Mouse (Mus musculus) monocyte, adult 5-6 weeks (primary cell): ENCODE data around the gene Smcp. TPM values are rescaled to one million over a fixed set of nuclear protein-coding genes. Genes with fewer than 3 reads are reported as not detected.

Experiments used
- ATAC-seq: fragments of 153-309, 156-312 bp; replicated peaks from 2 replicates; pipeline ENCODE4 v1.8.0; 2017; ENCODE audit warnings: mild to moderate bottlenecking; ENCODE audit not compliant: low TSS enrichment, insufficient number of reproducible peaks, severe bottlenecking, poor library complexity, low FRiP score
- total RNA-seq: library from RNA; stranded (forward); fragments of 200-1000, 200-491, 200-594 nt; gene quantifications from 3 replicates; pipeline ENCODE4 v1.2.3, GENCODE M21; 2017

Smcp gene
- total RNA-seq: not detected in 3 replicates

DNA sequence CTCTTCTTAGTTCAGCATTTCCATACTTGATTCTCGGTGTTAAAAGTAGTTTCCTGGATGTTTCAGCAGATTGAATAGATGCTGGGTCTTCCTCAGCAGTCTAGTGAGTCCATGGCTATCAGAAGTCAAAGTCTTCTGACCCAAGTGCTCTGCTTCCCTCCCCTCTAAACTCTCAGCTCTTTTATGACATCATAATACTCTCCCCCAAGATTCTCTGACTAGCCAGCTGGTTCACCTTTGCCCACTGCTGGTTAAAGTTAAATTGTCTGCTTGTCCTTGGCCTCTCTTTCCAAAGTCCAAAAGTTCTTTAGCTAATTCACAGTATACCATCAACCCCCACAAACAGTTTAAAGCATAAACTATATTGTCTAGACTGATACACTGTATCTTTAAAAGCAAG lies at the start of gene Smcp:
Gene Smcp, minus strand, starts transcription at position 140 of the 400 bp plus-strand sequence.
- no peak for ATAC-seq

DNA sequence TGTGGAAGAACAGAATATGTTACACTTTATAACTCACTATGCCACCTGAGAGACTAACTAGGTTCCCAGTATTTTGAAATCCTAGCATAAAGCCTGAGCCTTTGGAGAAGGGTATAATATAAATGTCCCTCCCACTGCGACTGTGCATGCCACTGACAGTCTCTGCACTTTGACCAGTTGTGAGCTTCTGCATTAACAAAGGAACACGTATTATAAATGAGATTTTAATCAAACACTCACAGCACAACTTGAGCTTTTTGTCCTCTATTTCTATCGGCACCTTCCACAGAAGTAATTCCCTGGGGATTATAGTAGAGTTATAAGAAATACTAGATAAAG lies 49.8 kb upstream of the Smcp start:
- no peak for ATAC-seq

- no peak for ATAC-seq
These were observed 49.2 kb upstream of the Smcp start for GRCm38 (mm10) chr3:92637745-92638652.

GRCm38 (mm10) chr3:92621560-92621959 lies 32.8 kb upstream of the Smcp start, which contains the start of gene Lce6a:
TSS of gene Lce6a (minus strand) at chr3:92621660.
- no peak for ATAC-seq

GRCm38 (mm10) chr3:92609804-92610203 lies 21.0 kb upstream of the Smcp start:
- ATAC-seq: no peak

DNA sequence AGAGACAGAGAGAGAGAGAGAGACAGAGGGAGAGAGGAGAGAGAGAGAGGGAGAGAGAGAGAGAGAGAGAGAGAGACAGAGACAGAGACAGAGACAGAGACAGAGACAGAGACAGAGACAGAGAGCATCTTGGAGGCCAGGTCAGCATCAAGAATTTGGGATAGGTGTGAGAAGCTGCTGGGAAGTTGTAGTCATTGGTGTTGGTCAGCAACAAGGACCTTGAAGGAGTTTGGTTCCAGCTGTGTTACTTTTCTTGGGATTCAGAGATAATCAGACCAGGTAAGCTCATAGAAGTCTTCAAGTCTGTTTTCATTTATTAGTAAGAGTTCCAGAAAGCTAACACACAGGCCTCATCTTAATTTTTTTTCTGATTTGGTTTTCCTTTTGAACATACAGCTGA lies 18.6 kb upstream of the Smcp start, which contains the start of gene 2210017I01Rik:
Gene 2210017I01Rik, minus strand, starts transcription at position 101 of the 400 bp plus-strand sequence.
- ATAC-seq: no peak

DNA sequence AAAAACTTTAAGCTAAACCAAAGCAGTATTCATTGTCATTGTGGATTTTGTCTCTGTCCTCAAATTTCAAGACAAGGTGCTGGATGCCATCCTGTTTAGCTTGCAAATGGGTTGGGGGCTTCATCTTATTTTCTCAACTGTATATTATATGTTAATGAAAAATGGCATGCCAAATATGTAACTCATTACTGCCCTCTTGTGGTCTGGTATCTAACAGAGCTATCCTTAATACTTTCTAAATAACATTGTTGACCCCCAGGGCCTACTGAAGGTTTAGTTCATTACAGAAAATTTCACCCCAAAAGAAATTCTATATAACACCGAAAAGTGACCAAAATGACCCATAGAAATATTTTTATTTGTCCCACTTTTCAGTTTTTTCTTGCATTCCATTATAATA lies 13.4 kb upstream of the Smcp start:
- no peak for ATAC-seq

DNA sequence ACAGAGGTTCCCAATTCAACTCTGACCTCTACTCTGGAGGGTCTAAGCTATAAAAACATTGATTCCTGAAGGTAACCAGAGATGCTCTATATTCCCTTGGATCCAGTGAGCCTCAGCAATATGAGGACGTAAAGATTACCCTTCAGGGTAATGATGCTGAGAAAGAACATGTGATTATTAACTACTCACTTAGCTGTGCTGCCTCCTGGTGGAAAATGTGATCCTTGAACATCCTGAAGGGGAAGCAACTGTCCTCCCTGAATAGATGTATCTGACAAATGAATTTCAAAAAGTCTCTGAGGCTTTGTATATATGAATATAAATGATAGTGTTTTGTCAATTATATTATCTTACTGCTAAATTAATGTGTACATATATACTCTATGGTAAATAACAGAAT lies 11.7 kb upstream of the Smcp start:
- no peak for ATAC-seq

DNA sequence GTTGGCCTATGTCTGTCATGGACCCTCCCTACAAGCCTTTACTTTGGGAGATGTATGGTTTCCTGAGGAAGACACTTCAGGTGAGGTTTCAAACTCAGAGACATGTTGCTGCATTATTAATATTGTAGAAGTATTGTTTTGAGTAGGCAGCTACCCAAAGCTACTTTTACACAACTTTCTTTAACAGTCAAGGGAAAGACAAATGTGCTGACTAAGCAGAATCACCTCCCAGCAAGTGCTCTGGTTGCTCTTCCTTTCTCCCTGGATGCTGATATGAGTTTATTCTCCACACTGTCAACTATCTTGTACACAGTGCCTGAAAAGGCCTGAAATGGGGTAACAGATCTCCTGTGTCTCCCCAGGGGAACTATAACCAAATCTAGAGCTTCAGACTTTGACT lies 11.2 kb upstream of the Smcp start:
- ATAC-seq: no peak

GRCm38 (mm10) chr3:92598429-92598828 lies 9.6 kb upstream of the Smcp start:
- ATAC-seq: no peak

DNA sequence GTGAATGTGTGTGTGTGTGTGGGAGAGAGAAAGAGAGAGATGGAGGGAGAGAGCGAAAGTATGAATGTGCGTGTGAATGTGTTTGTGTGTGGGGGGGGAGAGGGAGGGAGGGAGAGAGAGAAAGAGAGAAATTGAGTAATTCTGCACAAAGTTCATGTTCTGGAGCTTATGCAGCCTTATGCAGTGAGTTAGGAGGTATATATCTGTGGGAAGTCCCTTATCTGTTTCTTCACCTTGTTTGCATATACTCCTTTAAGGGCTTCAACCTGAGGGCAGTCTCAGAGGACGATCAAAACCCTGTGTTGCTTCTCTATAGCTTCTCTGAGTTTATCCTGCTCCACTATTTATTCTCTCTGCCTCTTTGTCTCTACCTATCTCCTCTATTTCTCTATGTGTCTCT lies 1.6 kb downstream of the Smcp start:
- ATAC-seq: no peak

DNA sequence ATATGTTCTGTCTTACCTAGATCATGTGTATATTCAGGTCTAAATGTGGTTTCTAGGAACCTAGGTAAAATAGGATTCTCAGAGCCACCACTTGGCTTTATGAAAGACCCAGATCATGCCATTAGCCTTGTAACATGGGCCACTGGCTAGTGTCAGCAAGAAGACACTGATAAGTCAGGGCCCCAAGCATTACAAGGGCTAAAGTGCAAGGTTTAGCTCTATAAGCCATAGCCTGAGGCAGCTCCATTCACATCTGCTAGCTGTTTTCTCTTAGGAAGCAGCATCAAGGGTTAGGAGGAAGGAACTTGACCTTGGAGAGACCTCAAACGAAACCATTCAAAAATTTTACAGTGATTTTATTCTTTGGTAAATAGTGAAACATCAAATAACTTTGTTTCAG lies 3.7 kb downstream of the Smcp start:
- no peak for ATAC-seq

DNA sequence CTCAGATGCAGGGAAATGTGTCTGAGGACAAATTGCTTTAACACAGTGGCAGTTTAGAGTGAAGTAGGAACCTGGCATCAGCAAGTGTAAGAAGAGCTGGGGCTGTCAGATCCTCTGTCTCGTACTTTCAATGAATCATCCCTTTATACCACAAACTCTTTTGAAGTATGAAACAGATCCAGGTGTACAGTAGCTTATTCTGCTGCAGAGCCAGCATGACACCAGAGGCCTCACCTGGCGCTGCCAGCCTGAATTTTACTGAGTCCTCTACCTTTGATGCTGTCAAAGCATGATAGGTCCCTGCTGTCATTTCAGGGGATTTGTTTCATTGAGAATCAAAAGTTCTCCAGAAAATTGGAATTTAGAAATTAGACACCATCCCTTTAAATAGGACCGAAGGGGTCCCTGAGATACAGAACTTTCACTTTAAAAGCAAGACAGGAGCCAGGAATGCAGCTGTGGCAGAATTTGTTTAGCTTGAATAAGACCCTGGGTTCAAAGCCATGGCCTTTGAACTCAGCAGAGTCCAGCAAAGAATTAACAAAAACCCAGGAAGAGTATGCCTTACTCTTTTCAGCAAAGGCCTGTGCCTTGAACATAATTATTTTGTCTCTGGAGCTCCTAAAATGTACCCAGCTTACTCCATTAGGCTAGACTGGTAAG lies 5.5 kb downstream of the Smcp start:
- ATAC-seq: no peak

DNA sequence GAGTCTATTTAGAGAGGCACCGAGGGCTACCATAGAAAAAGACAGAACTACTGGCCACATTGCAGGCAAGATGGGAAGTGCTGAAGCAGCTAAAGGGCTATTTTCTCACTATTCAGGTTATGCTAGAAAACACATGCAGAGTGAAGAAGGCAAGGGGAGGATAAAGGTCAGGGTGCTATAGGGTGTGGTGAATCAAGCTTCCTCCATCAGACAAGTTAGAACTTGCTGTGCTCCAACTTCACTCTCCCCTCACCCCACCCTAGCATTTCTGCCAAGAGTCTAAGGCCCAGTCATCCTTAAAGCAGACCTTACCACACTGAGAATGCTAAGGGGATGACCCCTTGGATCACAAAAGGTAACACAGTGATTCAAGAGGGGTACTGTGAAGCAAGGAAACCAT lies 9.3 kb downstream of the Smcp start:
- no peak for ATAC-seq

DNA sequence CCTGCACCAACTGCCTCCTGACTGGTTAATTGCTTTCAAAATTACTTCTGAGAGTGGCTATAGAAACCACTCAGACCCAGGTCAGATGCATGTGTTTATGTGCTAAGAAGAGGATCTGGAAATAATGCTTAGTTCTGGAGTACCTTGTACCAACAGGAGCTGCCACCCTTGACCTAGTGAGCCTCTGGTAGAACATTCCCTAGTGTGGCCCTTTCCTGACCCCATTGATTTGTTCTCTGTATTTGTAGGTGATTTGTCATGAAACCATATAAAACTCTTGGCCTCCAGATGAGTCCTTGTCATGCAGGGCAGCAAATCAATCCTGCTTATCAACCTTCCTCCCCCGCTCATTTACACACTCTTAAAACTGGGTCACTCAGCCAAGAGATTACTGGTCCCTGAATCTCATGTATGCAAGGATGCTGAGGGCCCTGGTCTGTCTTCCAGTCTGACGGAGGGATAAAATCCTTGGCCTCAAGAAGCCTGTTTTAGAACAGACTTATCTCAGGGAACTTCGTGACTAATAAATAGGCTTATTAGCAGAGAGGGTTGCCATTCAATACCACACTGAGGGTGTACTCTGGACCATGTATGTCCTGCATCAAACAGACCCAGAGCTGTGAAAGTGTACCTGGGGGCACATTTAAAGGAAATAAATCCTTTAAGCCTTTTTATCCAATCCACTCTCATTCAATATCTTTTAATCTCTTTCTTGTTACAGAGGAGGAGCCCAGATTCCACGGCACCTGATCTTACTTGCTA lies 10.0 kb downstream of the Smcp start:
- ATAC-seq: no peak

GRCm38 (mm10) chr3:92573449-92574041 lies 15.3 kb downstream of the Smcp start, which contains the start of gene Ivl:
TSS of gene Ivl (minus strand) at chr3:92573735.
- ATAC-seq: no peak

DNA sequence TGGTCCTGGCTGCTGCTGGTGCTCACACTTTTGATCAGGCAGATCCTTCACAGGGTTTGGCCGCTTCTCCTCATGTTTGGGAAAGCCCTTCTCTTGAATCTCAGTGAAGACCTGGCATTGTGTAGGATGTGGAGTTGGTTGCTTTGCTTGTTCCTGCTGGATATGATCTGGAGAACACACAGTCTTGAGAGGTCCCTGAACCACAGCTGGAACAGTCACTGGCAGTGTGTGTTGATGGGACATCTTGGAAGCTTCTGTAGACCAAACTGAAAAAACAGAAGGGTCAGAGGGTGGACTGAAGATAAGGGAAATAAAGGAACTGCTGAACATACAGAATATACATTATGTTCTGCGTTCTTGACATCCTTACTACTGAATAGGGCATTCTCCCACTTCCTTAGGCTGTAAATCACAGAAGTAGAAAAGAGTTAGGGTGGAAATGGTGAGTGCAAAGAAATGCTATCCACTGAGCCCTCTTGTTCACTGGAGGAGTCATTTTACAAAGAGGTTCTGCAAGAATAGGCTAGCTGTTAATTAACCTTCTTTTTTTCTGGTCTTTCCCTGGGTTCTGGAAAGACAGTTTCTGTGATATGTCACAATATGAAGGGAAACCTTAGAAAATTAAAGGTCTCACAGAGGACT lies 16.2 kb downstream of the Smcp start:
- no peak for ATAC-seq

DNA sequence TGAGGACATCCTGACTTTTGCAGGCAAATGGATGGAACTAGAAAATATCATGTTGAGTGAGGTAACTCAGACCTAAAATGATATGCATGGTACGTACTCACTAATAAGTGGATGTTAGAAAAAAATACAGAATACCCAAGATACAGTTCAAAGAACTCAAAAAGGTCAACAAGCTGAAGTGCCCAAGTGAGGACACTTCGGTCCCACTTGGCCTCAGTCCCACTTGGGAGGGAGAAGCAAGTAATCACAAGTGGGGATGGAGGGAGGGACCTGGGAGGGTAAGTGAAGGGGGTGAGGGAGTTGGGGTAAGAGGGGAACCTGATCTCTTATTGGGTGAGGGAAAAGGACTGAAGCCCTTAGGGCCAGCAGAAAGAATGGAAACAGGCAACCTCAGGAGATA lies 20.0 kb downstream of the Smcp start:
- ATAC-seq: no peak

- no peak for ATAC-seq
These were observed 23.4 kb downstream of the Smcp start for GRCm38 (mm10) chr3:92565418-92565817.
